Mouse (Mus musculus): Measurements from ENCODE around the gene Lrrc28. TPM values are rescaled to one million over a fixed set of nuclear protein-coding genes. Genes with fewer than 3 reads are reported as not detected.

Lrrc28 gene
- polyA plus RNA-seq, 1 experiment from 2014 or later = 20.9 TPM

- TF ChIP-seq CTCF (IDR thresholded peaks at IDR 0.05; ENCODE audit: low read depth) = no peak
- Histone ChIP-seq H3K4me3 (replicated peaks; ENCODE audit: low read depth, low read length) (no peak overlapping the region), H3K4me2 (ENCODE audit: low read length) (no peak overlapping the region), H3K9me3 (replicated peaks; ENCODE audit: low read length) (no peaks in the 10 kb centered on the region), H3K27ac (no peak overlapping the region), H3K4me1 (replicated peaks; ENCODE audit: insufficient read depth, low read length) (no peaks in the 10 kb centered on the region), H3K27me3 (ENCODE audit: insufficient read depth, low read length) (no peaks in the 10 kb centered on the region), H3K9ac (ENCODE audit: low read depth, low read length) (no peak overlapping the region), H3K36me3 (ENCODE audit: insufficient read depth, low read length) (no peaks in the 10 kb centered on the region)
- DNase-seq (ENCODE audit: low spot score) = no peak
- 66% methylated on average over 2 of the region's 2 CpGs for WGBS
- ATAC-seq (replicated peaks; ENCODE audit: low FRiP score, low read depth) = no peak
Observed at GRCm38 (mm10) chr7:67636161-67636560, 8.9 kb downstream of the Lrrc28 start.

DNA sequence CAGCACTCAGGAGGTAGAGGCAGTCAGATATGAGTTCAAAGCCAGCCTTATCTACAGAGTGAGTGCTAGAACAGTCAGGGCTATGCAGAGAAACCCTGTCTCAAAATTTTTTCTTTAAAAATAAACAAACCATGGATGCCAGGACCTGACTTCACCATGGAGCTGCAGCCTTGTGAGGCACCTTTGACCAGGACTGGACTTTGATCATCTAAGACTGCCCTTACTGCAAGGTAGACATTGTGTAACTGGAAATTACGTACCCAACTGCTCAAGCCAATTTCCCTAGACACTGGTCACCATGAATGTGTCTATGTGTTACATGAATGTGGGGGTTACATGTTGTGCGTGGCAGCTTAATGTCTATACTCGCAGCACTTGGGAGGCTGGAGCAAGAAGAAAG lies 10.9 kb downstream of the Lrrc28 start:
- H3K4me1 ChIP-seq (replicated peaks; ENCODE audit: insufficient read depth, low read length) = no peaks in the 10 kb centered on the region
- H3K4me2 ChIP-seq (ENCODE audit: low read length) = no peak overlapping the region
- H3K27me3 ChIP-seq (ENCODE audit: insufficient read depth, low read length) = no peaks in the 10 kb centered on the region
- TF ChIP-seq CTCF (IDR thresholded peaks at IDR 0.05; ENCODE audit: low read depth) = no peak
- WGBS = 89% methylated on average over 3 of the region's 3 CpGs
- no peak for ATAC-seq (replicated peaks; ENCODE audit: low FRiP score, low read depth)
- no peaks in the 10 kb centered on the region for H3K9me3 ChIP-seq (replicated peaks; ENCODE audit: low read length)
- no peak for DNase-seq (ENCODE audit: low spot score)
- no peaks in the 10 kb centered on the region for H3K36me3 ChIP-seq (ENCODE audit: insufficient read depth, low read length)
- no peak overlapping the region for H3K4me3 ChIP-seq (replicated peaks; ENCODE audit: low read depth, low read length)
- no peak overlapping the region for H3K27ac ChIP-seq
- H3K9ac ChIP-seq (ENCODE audit: low read depth, low read length) = no peak overlapping the region

GRCm38 (mm10) chr7:67632380-67632779 lies 12.7 kb downstream of the Lrrc28 start:
- Histone ChIP-seq H3K27me3 (ENCODE audit: insufficient read depth, low read length) (no peaks in the 10 kb centered on the region), H3K9ac (ENCODE audit: low read depth, low read length) (no peak overlapping the region), H3K27ac (no peak overlapping the region), H3K4me1 (replicated peaks; ENCODE audit: insufficient read depth, low read length) (no peaks in the 10 kb centered on the region), H3K9me3 (replicated peaks; ENCODE audit: low read length) (no peaks in the 10 kb centered on the region), H3K4me2 (ENCODE audit: low read length) (no peak overlapping the region), H3K36me3 (ENCODE audit: insufficient read depth, low read length) (no peaks in the 10 kb centered on the region), H3K4me3 (replicated peaks; ENCODE audit: low read depth, low read length) (no peak overlapping the region)
- ATAC-seq (replicated peaks; ENCODE audit: low FRiP score, low read depth) (no peak), DNase-seq (ENCODE audit: low spot score) (no peak)
- 86% methylated on average over 5 of the region's 5 CpGs for WGBS
- TF ChIP-seq CTCF (IDR thresholded peaks at IDR 0.05; ENCODE audit: low read depth) = peak; percentile 61

GRCm38 (mm10) chr7:67630817-67631216 lies 14.3 kb downstream of the Lrrc28 start:
- peak; percentile 100 for TF ChIP-seq CTCF (IDR thresholded peaks at IDR 0.05; ENCODE audit: low read depth)
- Histone ChIP-seq H3K9me3 (replicated peaks; ENCODE audit: low read length) (no peaks in the 10 kb centered on the region), H3K4me2 (ENCODE audit: low read length) (no peak overlapping the region), H3K27me3 (ENCODE audit: insufficient read depth, low read length) (no peaks in the 10 kb centered on the region), H3K27ac (no peak overlapping the region), H3K4me1 (replicated peaks; ENCODE audit: insufficient read depth, low read length) (no peaks in the 10 kb centered on the region), H3K4me3 (replicated peaks; ENCODE audit: low read depth, low read length) (no peak overlapping the region), H3K9ac (ENCODE audit: low read depth, low read length) (no peak overlapping the region), H3K36me3 (ENCODE audit: insufficient read depth, low read length) (no peaks in the 10 kb centered on the region)
- 15% methylated on average over 2 of the region's 2 CpGs for WGBS
- peak; percentile 93 for DNase-seq (ENCODE audit: low spot score)
- no peak for ATAC-seq (replicated peaks; ENCODE audit: low FRiP score, low read depth)

GRCm38 (mm10) chr7:67629681-67630080 lies 15.4 kb downstream of the Lrrc28 start:
- H3K4me2 ChIP-seq (ENCODE audit: low read length) = no peak overlapping the region
- no peaks in the 10 kb centered on the region for H3K9me3 ChIP-seq (replicated peaks; ENCODE audit: low read length)
- H3K4me3 ChIP-seq (replicated peaks; ENCODE audit: low read depth, low read length) = no peak overlapping the region
- H3K27me3 ChIP-seq (ENCODE audit: insufficient read depth, low read length) = no peaks in the 10 kb centered on the region
- 50% methylated on average over 5 of the region's 5 CpGs for WGBS
- DNase-seq (ENCODE audit: low spot score) (no peak), ATAC-seq (replicated peaks; ENCODE audit: low FRiP score, low read depth) (no peak)
- H3K9ac ChIP-seq (ENCODE audit: low read depth, low read length) = no peak overlapping the region
- no peaks in the 10 kb centered on the region for H3K36me3 ChIP-seq (ENCODE audit: insufficient read depth, low read length)
- H3K27ac ChIP-seq = no peak overlapping the region
- TF ChIP-seq CTCF (IDR thresholded peaks at IDR 0.05; ENCODE audit: low read depth) = peak; percentile 29
- no peaks in the 10 kb centered on the region for H3K4me1 ChIP-seq (replicated peaks; ENCODE audit: insufficient read depth, low read length)

GRCm38 (mm10) chr7:67626671-67627070 lies 18.4 kb downstream of the Lrrc28 start:
- no peak for TF ChIP-seq CTCF (IDR thresholded peaks at IDR 0.05; ENCODE audit: low read depth)
- Histone ChIP-seq H3K27me3 (ENCODE audit: insufficient read depth, low read length) (no peaks in the 10 kb centered on the region), H3K4me3 (replicated peaks; ENCODE audit: low read depth, low read length) (no peak overlapping the region), H3K9me3 (replicated peaks; ENCODE audit: low read length) (no peaks in the 10 kb centered on the region), H3K36me3 (ENCODE audit: insufficient read depth, low read length) (no peaks in the 10 kb centered on the region), H3K4me2 (ENCODE audit: low read length) (no peak overlapping the region), H3K27ac (no peak overlapping the region), H3K9ac (ENCODE audit: low read depth, low read length) (no peak overlapping the region), H3K4me1 (replicated peaks; ENCODE audit: insufficient read depth, low read length) (no peaks in the 10 kb centered on the region)
- WGBS = 92% methylated on average over 5 of the region's 5 CpGs
- DNase-seq (ENCODE audit: low spot score) = no peak
- ATAC-seq (replicated peaks; ENCODE audit: low FRiP score, low read depth) = no peak

DNA sequence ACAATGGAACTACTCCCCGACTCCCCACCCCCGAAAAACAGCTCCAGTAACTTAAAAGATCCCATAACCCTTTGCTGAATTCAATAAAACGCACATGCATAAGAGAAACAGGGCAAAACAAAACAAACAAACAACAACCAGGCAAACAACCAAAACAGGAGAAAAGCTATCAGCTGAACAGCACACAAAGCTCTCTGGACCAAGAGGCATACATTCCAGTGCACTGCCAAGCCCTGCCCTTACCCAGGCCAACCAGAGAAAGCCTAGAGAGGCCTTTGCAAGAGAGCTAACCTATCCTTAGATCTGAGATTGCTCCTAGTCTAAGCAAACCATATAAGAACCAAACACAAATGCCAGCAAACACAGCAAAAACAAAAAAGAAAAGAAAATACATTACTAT lies 22.9 kb downstream of the Lrrc28 start:
- Histone ChIP-seq H3K4me3 (replicated peaks; ENCODE audit: low read depth, low read length) (no peak overlapping the region), H3K9me3 (replicated peaks; ENCODE audit: low read length) (no peaks in the 10 kb centered on the region), H3K9ac (ENCODE audit: low read depth, low read length) (no peak overlapping the region), H3K36me3 (ENCODE audit: insufficient read depth, low read length) (no peaks in the 10 kb centered on the region), H3K27me3 (ENCODE audit: insufficient read depth, low read length) (no peaks in the 10 kb centered on the region), H3K4me2 (ENCODE audit: low read length) (no peak overlapping the region), H3K4me1 (replicated peaks; ENCODE audit: insufficient read depth, low read length) (no peaks in the 10 kb centered on the region), H3K27ac (0 out of 2 replicates have a peak overlapping the region, but pooled peaks have one; percentile 19)
- ATAC-seq (replicated peaks; ENCODE audit: low FRiP score, low read depth) = no peak
- WGBS = 65% methylated on average over 3 of the region's 3 CpGs
- no peak for DNase-seq (ENCODE audit: low spot score)
- TF ChIP-seq CTCF (IDR thresholded peaks at IDR 0.05; ENCODE audit: low read depth) = no peak

Measured in kidney, postnatal 0 days (tissue).